Mouse (Mus musculus) limb, embryonic 14.5 days (tissue): ENCODE data around the gene Esrp2. TPM values are rescaled to one million over a fixed set of nuclear protein-coding genes. Genes with fewer than 3 reads are reported as not detected.

Experiments used
- ATAC-seq: fragments of 200-750 bp; cut with Nextera tagmentation; 2 replicates; pipeline ENCODE4 v1.8.0; 2017; ENCODE audit warnings: low read depth, moderate number of reproducible peaks, moderate TSS enrichment; ENCODE audit not compliant: low FRiP score
- DNase-seq: peaks from one replicate; pipeline ENCODE4 v3.0.0-alpha.2; 2015; ENCODE audit warnings: low spot score
- H3K27ac ChIP-seq: fragments of 300-500 bp; sonication (generic); replicated peaks from 2 replicates; pipeline ENCODE4 v1.5.1; 2014; ENCODE audit warnings: low read depth, mild to moderate bottlenecking, low read length, moderate library complexity, mixed read lengths
- H3K27me3 ChIP-seq: fragments of 300-500 bp; sonication (generic); 2 replicates; pipeline ENCODE4 v1.6.1; 2014; ENCODE audit warnings: low read length, mixed read lengths; ENCODE audit not compliant: control insufficient read depth, insufficient read depth
- H3K36me3 ChIP-seq: fragments of 300-500 bp; sonication (generic); 2 replicates; pipeline ENCODE4 v1.6.1; 2014; ENCODE audit warnings: mild to moderate bottlenecking, low read length, moderate library complexity, mixed read lengths; ENCODE audit not compliant: control insufficient read depth, insufficient read depth
- H3K4me1 ChIP-seq: fragments of 300-500 bp; sonication (generic); 2 replicates; pipeline ENCODE4 v1.6.1; 2014; ENCODE audit warnings: antibody characterized with exemption, low read length, mixed read lengths; ENCODE audit not compliant: control insufficient read depth, insufficient read depth
- H3K4me2 ChIP-seq: fragments of 300-500 bp; sonication (generic); replicated peaks from 2 replicates; pipeline ENCODE4 v1.6.1; 2014; ENCODE audit warnings: low read depth, mild to moderate bottlenecking, low read length, moderate library complexity; ENCODE audit not compliant: severe bottlenecking
- H3K4me3 ChIP-seq: fragments of 300-500 bp; sonication (generic); replicated peaks from 2 replicates; pipeline ENCODE4 v1.5.1; 2014; ENCODE audit warnings: low read length
- H3K9ac ChIP-seq: fragments of 300-500 bp; sonication (generic); 2 replicates; pipeline ENCODE4 v1.6.1; 2014; ENCODE audit warnings: mild to moderate bottlenecking, low read depth, low read length, moderate library complexity; ENCODE audit not compliant: severe bottlenecking
- H3K9me3 ChIP-seq: fragments of 300-500 bp; sonication (generic); 2 replicates; pipeline ENCODE4 v1.6.1; 2016; ENCODE audit warnings: low read length; ENCODE audit not compliant: control insufficient read depth
- POLR2A ChIP-seq: fragments of 200-500 bp; IDR thresholded peaks from 2 replicates; pipeline ENCODE4 v1.8.0; 2012; ENCODE audit warnings: inconsistent platforms, mild to moderate bottlenecking, moderate library complexity, borderline replicate concordance; ENCODE audit not compliant: insufficient read depth, insufficient read length; ENCODE audit errors: extremely low read depth
- WGBS: fragments of 180-500 bp; shearing (Covaris S2); extraction: QIAGEN DNeasy Blood & Tissue Kit; methylation state at CpG from one replicate; pipeline ENCODE4 v1.1.7; 2014; 5-methylcytosine and 5-hydroxymethylcytosine counted together
- polyA plus RNA-seq, 2 experiments: library from polyadenylated mRNA; depleted of rRNA in 1 of 2; stranded (reverse) in 1 of 2; unstranded in 1 of 2; fragments of >200 nt; fragmentation: Nextera tagmentation in 1 of 2; extraction: Ambion mirVana in 1 of 2; gene quantifications; 2 replicates each; pipeline versions ENCODE4 v1.2.1 to v1.2.3; 2012 to 2014

The Esrp2 gene
- polyA plus RNA-seq, 2 experiments, result 34.3 to 38.9 TPM

DNA sequence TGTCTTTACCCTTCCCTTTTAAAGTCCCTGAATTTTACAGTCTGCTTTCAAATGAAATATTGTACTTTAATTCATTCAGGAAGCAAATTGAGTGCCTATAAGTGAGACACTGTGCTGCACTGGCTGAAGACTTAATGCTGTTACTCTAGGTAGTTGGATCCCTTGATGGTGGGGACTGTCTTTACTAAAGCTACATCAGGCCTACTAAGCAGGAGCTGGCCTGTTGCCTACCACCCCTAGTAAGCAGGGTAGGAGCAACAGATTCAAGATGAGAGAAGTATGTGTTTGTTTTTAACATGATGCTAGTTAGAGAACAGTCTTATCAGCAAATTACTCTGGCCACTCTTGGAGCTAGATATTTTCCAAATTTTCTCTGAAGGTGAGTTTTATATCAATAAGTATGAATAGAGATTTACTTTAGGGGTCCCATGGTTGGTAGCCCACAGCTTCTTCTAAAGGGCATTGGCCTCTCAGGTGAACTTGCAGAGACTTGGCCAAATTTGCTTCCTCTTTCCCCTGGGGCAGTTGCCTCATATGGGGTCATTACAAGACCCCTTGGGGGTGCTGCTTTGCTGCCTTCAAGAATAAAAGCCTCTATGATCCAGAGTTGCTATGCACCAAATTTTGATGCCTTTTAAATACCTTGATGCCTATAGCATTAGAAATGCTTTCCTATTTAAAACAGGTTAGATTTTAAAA is 7.4 kb downstream of the Esrp2 start:
- Histone ChIP-seq H3K27ac (no peak overlapping the region), H3K9ac (no peak overlapping the region), H3K4me1 (no peaks in the 10 kb centered on the region), H3K4me3 (no peak overlapping the region), H3K36me3 (peaks cover 71% of the 10 kb centered on the region), H3K4me2 (no peak overlapping the region), H3K9me3 (no peaks in the 10 kb centered on the region), H3K27me3 (peaks cover 9% of the 10 kb centered on the region; the same call in 1 of the 2 replicates)
- ATAC-seq (no peak), DNase-seq (no peak)
- TF ChIP-seq POLR2A, result no peak

DNA sequence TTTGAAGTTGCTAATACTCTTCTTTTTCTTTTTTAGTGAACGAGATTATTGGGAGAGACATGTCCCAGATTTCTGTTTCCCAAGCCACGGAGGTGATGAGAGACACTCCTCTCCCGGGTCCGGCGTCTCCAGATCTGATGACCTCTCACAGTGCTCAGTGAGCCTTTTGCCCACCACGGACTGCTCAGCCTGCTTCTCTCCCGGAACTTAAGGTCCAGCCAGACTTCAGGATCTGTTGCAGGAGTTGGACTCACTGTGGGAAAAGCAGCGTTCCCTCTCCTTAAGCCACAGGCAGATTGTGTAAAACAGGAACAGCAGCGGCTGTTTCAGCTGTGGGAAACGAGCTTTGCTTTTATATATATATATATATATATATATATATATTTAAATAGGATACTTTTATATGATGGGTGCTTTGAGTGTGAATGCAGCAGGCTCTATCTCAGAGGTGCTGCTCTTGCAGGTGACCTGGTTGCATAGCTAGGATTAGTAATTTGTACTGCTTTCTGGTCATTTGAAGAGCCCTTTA is 8.8 kb downstream of the Esrp2 start:
- Histone ChIP-seq H3K9me3 (no peaks in the 10 kb centered on the region), H3K27me3 (no peaks in the 10 kb centered on the region; the same call in 1 of the 2 replicates), H3K4me1 (no peaks in the 10 kb centered on the region), H3K4me2 (no peak overlapping the region), H3K36me3 (peaks cover 65% of the 10 kb centered on the region), H3K9ac (no peak overlapping the region), H3K4me3 (no peak overlapping the region), H3K27ac (no peak overlapping the region)
- TF ChIP-seq POLR2A, result no peak
- DNase-seq (no peak), ATAC-seq (no peak)
- 83% methylated on average over 10 of the region's 10 CpGs for WGBS

DNA sequence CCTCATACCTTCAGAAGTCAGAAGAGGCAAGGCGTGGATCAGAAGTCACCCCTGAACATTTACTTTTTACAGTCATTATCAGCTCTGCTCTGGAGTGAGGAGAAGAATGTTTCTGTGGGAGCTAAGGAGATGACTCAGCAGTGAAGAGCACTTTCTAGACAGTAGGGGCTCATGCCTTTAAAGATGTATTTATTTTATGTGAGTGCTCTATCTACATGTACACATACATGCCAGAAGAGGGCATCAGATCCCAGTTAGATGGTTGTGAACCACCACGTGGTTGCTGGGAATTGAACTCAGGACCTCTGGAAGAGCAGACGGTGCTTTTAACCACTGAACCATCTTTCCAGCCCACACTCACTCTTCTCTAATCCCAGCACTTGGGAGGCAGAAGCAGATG is 9.7 kb downstream of the Esrp2 start:
- WGBS, result 65% methylated on average over 3 of the region's 3 CpGs

DNA sequence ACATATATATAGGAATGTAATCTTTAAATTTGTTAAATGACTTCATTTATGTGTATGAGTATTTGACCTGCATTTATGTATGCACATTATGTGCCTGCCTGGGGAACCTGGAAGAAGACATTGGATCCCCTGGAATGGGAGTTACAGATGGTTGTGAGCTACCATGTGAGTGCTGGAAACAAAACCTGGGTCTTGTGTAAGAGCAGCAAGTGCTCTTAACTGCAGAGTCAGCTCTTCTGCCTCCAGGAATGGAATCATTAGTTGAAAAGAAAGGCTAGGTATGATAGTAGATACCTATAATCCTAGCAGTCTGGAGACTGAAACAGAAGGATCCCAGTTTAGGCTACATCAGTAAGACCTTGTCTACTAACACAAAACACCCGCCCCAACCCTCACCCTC is 10.7 kb downstream of the Esrp2 start:
- peaks cover 48% of the 10 kb centered on the region for H3K36me3 ChIP-seq
- DNase-seq, result no peak

More for the DNA sequence above, 9.7 kb downstream of the Esrp2 start:
- Histone ChIP-seq H3K27ac (no peak overlapping the region), H3K9ac (no peak overlapping the region), H3K4me1 (no peaks in the 10 kb centered on the region), H3K27me3 (no peaks in the 10 kb centered on the region), H3K9me3 (no peaks in the 10 kb centered on the region), H3K4me3 (no peak overlapping the region), H3K4me2 (no peak overlapping the region), H3K36me3 (peaks cover 57% of the 10 kb centered on the region)
- DNase-seq (no peak), ATAC-seq (no peak)
- TF ChIP-seq POLR2A, result no peak

DNA sequence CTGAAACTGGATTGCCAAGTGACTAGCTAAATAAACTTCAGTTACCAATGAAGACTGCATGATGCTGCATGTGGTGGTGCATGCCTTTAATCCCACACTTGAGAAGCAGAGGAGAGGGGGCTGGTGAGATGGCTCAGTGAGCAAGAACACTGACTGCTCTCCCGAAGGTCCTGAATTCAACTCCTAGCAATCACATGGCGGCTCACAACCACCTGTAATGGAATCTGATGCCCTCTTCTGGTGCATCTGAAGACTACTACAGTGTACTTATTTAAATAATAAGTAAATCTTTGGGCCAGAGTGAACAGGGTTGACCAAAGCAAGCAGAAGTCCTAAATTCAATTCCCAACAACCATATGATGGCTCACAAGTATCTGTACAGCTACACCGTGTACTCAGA is 13.3 kb downstream of the Esrp2 start:
- DNase-seq, result no peak
- Histone ChIP-seq H3K27ac (no peak overlapping the region), H3K27me3 (no peaks in the 10 kb centered on the region), H3K4me1 (no peaks in the 10 kb centered on the region), H3K36me3 (peaks cover 46% of the 10 kb centered on the region), H3K4me3 (no peak overlapping the region), H3K9me3 (no peaks in the 10 kb centered on the region), H3K9ac (no peak overlapping the region), H3K4me2 (no peak overlapping the region)
- no peak for ATAC-seq
- TF ChIP-seq POLR2A, result no peak
- WGBS, result 95% methylated on average over 3 of the region's 3 CpGs

More for the DNA sequence above, 10.7 kb downstream of the Esrp2 start:
- ATAC-seq, result no peak
- Histone ChIP-seq H3K27me3 (no peaks in the 10 kb centered on the region), H3K4me3 (no peak overlapping the region), H3K27ac (no peak overlapping the region), H3K9me3 (no peaks in the 10 kb centered on the region), H3K4me1 (no peaks in the 10 kb centered on the region), H3K4me2 (no peak overlapping the region), H3K9ac (no peak overlapping the region)
- 94% methylated on average over 1 of the region's 1 CpGs for WGBS
- TF ChIP-seq POLR2A, result no peak
